Mouse (Mus musculus) heart, embryonic 14.5 days (tissue): ENCODE results near the gene P2ry13. TPM values are rescaled to one million over a fixed set of nuclear protein-coding genes. Genes with fewer than 3 reads are reported as not detected.

ENCODE experiments used
- ATAC-seq: fragments of 200-750 bp; cut with Nextera tagmentation; 2 replicates; pipeline ENCODE4 v1.8.0; 2017; ENCODE audit warnings: low read depth, moderate TSS enrichment; ENCODE audit not compliant: insufficient number of reproducible peaks, insufficient read depth, low FRiP score
- H3K27ac ChIP-seq, 2 experiments: fragments of 200-500 bp in 1 of 2; fragments of 300-500 bp in 1 of 2; sonication (generic) in 1 of 2; replicated peaks in 1 of 2; 2 replicates each; pipeline ENCODE4 v1.5.1; 2012 to 2014; ENCODE audit warnings: low read depth in 2 of 2, low read length in 2 of 2, control low read depth in 1 of 2, mild to moderate bottlenecking in 1 of 2, mixed read lengths in 1 of 2; ENCODE audit not compliant: control insufficient read depth in 1 of 2, insufficient read depth in 1 of 2
- H3K27me3 ChIP-seq: fragments of 300-500 bp; sonication (generic); 2 replicates; pipeline ENCODE4 v1.6.1; 2014; ENCODE audit warnings: mild to moderate bottlenecking, low read length, control low read depth; ENCODE audit not compliant: control insufficient read depth, insufficient read depth
- H3K36me3 ChIP-seq: fragments of 300-500 bp; sonication (generic); 2 replicates; pipeline ENCODE4 v1.6.1; 2014; ENCODE audit warnings: mild to moderate bottlenecking, control low read depth, low read length, mixed read lengths; ENCODE audit not compliant: control insufficient read depth, insufficient read depth
- H3K4me1 ChIP-seq, 2 experiments: fragments of 200-500 bp in 1 of 2; fragments of 300-500 bp in 1 of 2; sonication (generic) in 1 of 2; 2 replicates each; pipeline ENCODE4 v1.6.1; 2012 to 2014; ENCODE audit warnings: low read length in 2 of 2, control low read depth in 1 of 2, mixed read lengths in 1 of 2; ENCODE audit not compliant: control insufficient read depth in 2 of 2, insufficient read depth in 2 of 2
- H3K4me2 ChIP-seq: fragments of 300-500 bp; sonication (generic); 2 replicates; pipeline ENCODE4 v1.6.1; 2014; ENCODE audit warnings: mild to moderate bottlenecking, low read length
- H3K4me3 ChIP-seq, 2 experiments: fragments of 200-500 bp in 1 of 2; fragments of 300-500 bp in 1 of 2; sonication (generic) in 1 of 2; 2 replicates each; pipeline ENCODE4 v1.5.1; 2012 to 2014; ENCODE audit warnings: low read length in 2 of 2, mild to moderate bottlenecking in 2 of 2, control low read depth in 1 of 2, low read depth in 1 of 2, moderate library complexity in 1 of 2; ENCODE audit not compliant: control insufficient read depth in 1 of 2, insufficient read depth in 1 of 2
- H3K9ac ChIP-seq: fragments of 300-500 bp; sonication (generic); 2 replicates; pipeline ENCODE4 v1.6.1; 2014; ENCODE audit warnings: mild to moderate bottlenecking, low read length
- H3K9me3 ChIP-seq: fragments of 300-500 bp; sonication (generic); 2 replicates; pipeline ENCODE4 v1.6.1; 2016; ENCODE audit warnings: low read length, control low read depth; ENCODE audit not compliant: control insufficient read depth
- WGBS: fragments of 180-500 bp; shearing (Covaris S2); extraction: QIAGEN DNeasy Blood & Tissue Kit; methylation state at CpG from one replicate; pipeline ENCODE4 v1.1.7; 2014; 5-methylcytosine and 5-hydroxymethylcytosine counted together
- polyA plus RNA-seq: library from polyadenylated mRNA; unstranded; fragments of >200 nt; fragmentation: Nextera tagmentation; extraction: Ambion mirVana; gene quantifications from 2 replicates; pipeline ENCODE4 v1.2.1, GENCODE M21; 2014

Gene P2ry13
- polyA plus RNA-seq, 1 experiment from 2014 or later: 0.78 TPM

GRCm38 (mm10) chr3:59194938-59195337, 15.7 kb downstream of the P2ry13 start, which contains the start of gene Gpr87:
Gene Gpr87 (minus strand): TSS chr3:59195104.
- H3K9ac ChIP-seq: no peak within 1 kb of the TSS
- no peak within 1 kb of the TSS for H3K27ac ChIP-seq
- H3K9me3 ChIP-seq: no peaks in the 10 kb centered on the region
- H3K4me1 ChIP-seq: no peaks in the 10 kb centered on the region
- no peak within 1 kb of the TSS for H3K4me3 ChIP-seq
- H3K36me3 ChIP-seq: no peaks in the 10 kb centered on the region
- no peaks in the 10 kb centered on the region for H3K27me3 ChIP-seq
- 80% methylated on average over 7 of the region's 7 CpGs for WGBS
- ATAC-seq: no peak
- no peak within 1 kb of the TSS for H3K4me2 ChIP-seq

- no peak for ATAC-seq
- H3K4me1 ChIP-seq: no peaks in the 10 kb centered on the region
- H3K27me3 ChIP-seq: no peaks in the 10 kb centered on the region
- H3K4me3 ChIP-seq: no peak overlapping the region
- no peak overlapping the region for H3K4me2 ChIP-seq
- no peak overlapping the region for H3K27ac ChIP-seq
- H3K9ac ChIP-seq: no peak overlapping the region
- no peaks in the 10 kb centered on the region for H3K9me3 ChIP-seq
- H3K36me3 ChIP-seq: no peaks in the 10 kb centered on the region
- 92% methylated on average over 7 of the region's 7 CpGs for WGBS
Measured at GRCm38 (mm10) chr3:59194099-59194498, 16.6 kb downstream of the P2ry13 start.

- no peaks in the 10 kb centered on the region for H3K27me3 ChIP-seq
- H3K4me1 ChIP-seq: no peaks in the 10 kb centered on the region
- no peak overlapping the region for H3K4me3 ChIP-seq
- H3K4me2 ChIP-seq: no peak overlapping the region
- ATAC-seq: no peak
- no peaks in the 10 kb centered on the region for H3K9me3 ChIP-seq
- H3K36me3 ChIP-seq: no peaks in the 10 kb centered on the region
- H3K27ac ChIP-seq: no peak overlapping the region
- WGBS: 94% methylated on average over 6 of the region's 6 CpGs
- no peak overlapping the region for H3K9ac ChIP-seq
Measured at GRCm38 (mm10) chr3:59191674-59192073, 19.0 kb downstream of the P2ry13 start.

- H3K4me2 ChIP-seq: no peak overlapping the region
- no peak overlapping the region for H3K4me3 ChIP-seq
- no peaks in the 10 kb centered on the region; a peak in 1 of 4 replicates for H3K4me1 ChIP-seq
- H3K27ac ChIP-seq: no peak overlapping the region
- ATAC-seq: no peak
- H3K36me3 ChIP-seq: no peaks in the 10 kb centered on the region
- 50% methylated on average over 4 of the region's 4 CpGs for WGBS
- H3K27me3 ChIP-seq: no peaks in the 10 kb centered on the region
- no peaks in the 10 kb centered on the region for H3K9me3 ChIP-seq
- no peak overlapping the region for H3K9ac ChIP-seq
Measured at GRCm38 (mm10) chr3:59187336-59187735, 23.3 kb downstream of the P2ry13 start.

GRCm38 (mm10) chr3:59185662-59186061, 25.0 kb downstream of the P2ry13 start:
- no peak for ATAC-seq
- Histone ChIP-seq H3K27me3 (no peaks in the 10 kb centered on the region), H3K4me3 (no peak overlapping the region), H3K36me3 (no peaks in the 10 kb centered on the region), H3K4me1 (peaks cover 0 to 3% of the 10 kb centered on the region in 2 experiments; a peak in 2 of 4 replicates), H3K9me3 (no peaks in the 10 kb centered on the region), H3K27ac (no peak overlapping the region), H3K4me2 (no peak overlapping the region), H3K9ac (no peak overlapping the region)
- 65% methylated on average over 4 of the region's 4 CpGs for WGBS

GRCm38 (mm10) chr3:59182129-59182528, 28.6 kb downstream of the P2ry13 start:
- no peak for ATAC-seq
- no peaks in the 10 kb centered on the region for H3K27me3 ChIP-seq
- H3K4me1 ChIP-seq: peaks cover 5 to 9% of the 10 kb centered on the region in 2 experiments
- H3K4me2 ChIP-seq: no peak overlapping the region
- H3K9me3 ChIP-seq: no peaks in the 10 kb centered on the region
- H3K9ac ChIP-seq: no peak overlapping the region
- H3K4me3 ChIP-seq: no peak overlapping the region
- H3K27ac ChIP-seq: no peak overlapping the region
- H3K36me3 ChIP-seq: no peaks in the 10 kb centered on the region

- no peaks in the 10 kb centered on the region for H3K9me3 ChIP-seq
- WGBS: 55% methylated on average over 5 of the region's 5 CpGs
- H3K4me2 ChIP-seq: no peak overlapping the region
- ATAC-seq: no peak
- no peak overlapping the region for H3K4me3 ChIP-seq
- H3K27ac ChIP-seq: no peak overlapping the region
- H3K4me1 ChIP-seq: peaks cover 5 to 9% of the 10 kb centered on the region in 2 experiments
- H3K36me3 ChIP-seq: no peaks in the 10 kb centered on the region
- no peaks in the 10 kb centered on the region for H3K27me3 ChIP-seq
- H3K9ac ChIP-seq: no peak overlapping the region
Measured at GRCm38 (mm10) chr3:59181134-59181533, 29.5 kb downstream of the P2ry13 start.

GRCm38 (mm10) chr3:59176871-59177270, 33.8 kb downstream of the P2ry13 start:
- Histone ChIP-seq H3K36me3 (no peaks in the 10 kb centered on the region), H3K27ac (no peak overlapping the region), H3K4me2 (no peak overlapping the region), H3K27me3 (no peaks in the 10 kb centered on the region), H3K4me3 (no peak overlapping the region), H3K9ac (no peak overlapping the region), H3K9me3 (no peaks in the 10 kb centered on the region), H3K4me1 (peaks cover 5 to 9% of the 10 kb centered on the region in 2 experiments)
- ATAC-seq: no peak
- 62% methylated on average over 5 of the region's 5 CpGs for WGBS
